Mouse (Mus musculus) small intestine, adult 2 months (tissue): Measurements from ENCODE around the gene Snx22.

Experiments used
- CTCF ChIP-seq: fragments of 200-500 bp; IDR thresholded peaks from 2 replicates; pipeline ENCODE4 v1.5.1; 2012; ENCODE audit warnings: low read depth, mild to moderate bottlenecking, control low read depth, inconsistent platforms, low read length, moderate library complexity, mixed read lengths; ENCODE audit not compliant: insufficient replicate concordance, insufficient read length; ENCODE audit errors: extremely low read depth
- POLR2A ChIP-seq: fragments of 200-500 bp; IDR thresholded peaks from 2 replicates; pipeline ENCODE4 v1.6.1; 2012; ENCODE audit warnings: low read depth, mild to moderate bottlenecking, control low read depth, inconsistent platforms, low read length, moderate library complexity

GRCm38 (mm10) chr9:66070151-66070550 is 632 bp upstream of the Snx22 start:
- TF ChIP-seq POLR2A, result no peak
- no peak for TF ChIP-seq CTCF
